Mouse (Mus musculus) bone marrow macrophage, adult 2 months (primary cell): ENCODE results near the gene Tstd2.

Experiments used
- CTCF ChIP-seq: IDR thresholded peaks from 2 replicates; pipeline ENCODE4 v1.5.1; 2012; ENCODE audit warnings: low read depth, mild to moderate bottlenecking, low read length, moderate library complexity
- POLR2A ChIP-seq: IDR thresholded peaks from 2 replicates; pipeline ENCODE4 v1.6.1; 2012; ENCODE audit warnings: mild to moderate bottlenecking, low read depth, low read length, borderline replicate concordance

GRCm38 (mm10) chr4:46072631-46073030 is 65.9 kb downstream of the Tstd2 start:
- no peak for TF ChIP-seq POLR2A
- TF ChIP-seq CTCF = no peak
